9 mouse cellular contexts compared by ENCODE assay signal in genomic region chr11:115354183-115354582, GRCm38 (mm10). TPM values are rescaled to one million over a fixed set of nuclear protein-coding genes. Genes with fewer than 3 reads are reported as not detected.
A peak's percentile ranks its signal among the peaks of the same experiment; 100 is the strongest.
DNase-seq lines count a peak whose midpoint lies in the region; ATAC-seq and TF ChIP-seq lines count a peak whose summit lies in the region.
"Had no signal": no experiment of that assay in that cellular context is flagged by ENCODE, and none has a peak within 500 bp of the region (broad histone marks: within the 10 kb centered on the region; RNA-seq: fewer than 3 reads in every experiment).

No protein-coding gene starts in this region.

- DNase-seq in 416B (ENCODE audit: low read depth), result peak; percentile 81
- peak; percentile 79 for DNase-seq in G1E (ENCODE audit: low spot score)
- peak; percentile 75 to 86 for DNase-seq in cerebellum, adult 18-20 months
- peak; percentile 88 for DNase-seq in forebrain, postnatal 0 days
- peak; percentile 64 for DNase-seq in hindlimb bud, embryonic 11.5 days (ENCODE audit: extremely low spot score, low read depth, low spot score)
- DNase-seq in liver, embryonic 11.5 days (ENCODE audit: low spot score), result peak; percentile 77
- DNase-seq in neural tube, embryonic 11.5 days (ENCODE audit: low spot score), result peak; percentile 84
- DNase-seq in thymus, postnatal 0 days (ENCODE audit: low spot score), result peak; percentile 80

- no peak overlapping the region for H3K4me3 ChIP-seq in G1E (ENCODE audit: low read depth, low read length)
- H3K4me3 ChIP-seq in forebrain, postnatal 0 days (ENCODE audit: low read depth, low read length), result no peak overlapping the region
- no peak overlapping the region for H3K4me3 ChIP-seq in liver, embryonic 11.5 days (ENCODE audit: low read depth, low read length)
- H3K4me3 ChIP-seq in neural tube, embryonic 11.5 days (ENCODE audit: low read depth, low read length), result no peak overlapping the region

- H3K27me3 ChIP-seq in G1E (ENCODE audit: insufficient read depth, low read length), result peaks cover 67% of the 10 kb centered on the region
- no peaks in the 10 kb centered on the region for H3K27me3 ChIP-seq in forebrain, postnatal 0 days (ENCODE audit: insufficient read depth, low read length)
- H3K27me3 ChIP-seq in liver, embryonic 11.5 days (replicated peaks; ENCODE audit: control insufficient read depth, insufficient read depth, low read length), result peaks cover 25% of the 10 kb centered on the region
- 0 out of 2 replicates have a peak, but pooled peaks cover 2% of the 10 kb centered on the region for H3K27me3 ChIP-seq in neural tube, embryonic 11.5 days (ENCODE audit: control insufficient read depth, insufficient read depth, low read length)

- no peak overlapping the region for H3K9ac ChIP-seq in forebrain, postnatal 0 days
- no peak overlapping the region for H3K9ac ChIP-seq in liver, embryonic 11.5 days (ENCODE audit: low read depth, low read length)
- H3K9ac ChIP-seq in neural tube, embryonic 11.5 days (ENCODE audit: low read length), result no peak overlapping the region

- ATAC-seq in G1E (ENCODE audit: extremely low read depth, insufficient number of reproducible peaks, low FRiP score, poor library complexity, severe bottlenecking), result peak; percentile 67
- peak; percentile 62; the same call in 1 of the 2 replicates for ATAC-seq in forebrain, postnatal 0 days
- ATAC-seq in liver, embryonic 11.5 days (replicated peaks; ENCODE audit: low FRiP score), result no peak
- ATAC-seq in neural tube, embryonic 11.5 days (ENCODE audit: insufficient read depth, low FRiP score, low TSS enrichment), result no peak

- H3K4me1 ChIP-seq in G1E (ENCODE audit: insufficient read depth, low read depth, low read length), result peaks cover 16% of the 10 kb centered on the region
- no peaks in the 10 kb centered on the region for H3K4me1 ChIP-seq in forebrain, postnatal 0 days (ENCODE audit: insufficient read depth)
- peaks cover 4% of the 10 kb centered on the region for H3K4me1 ChIP-seq in liver, embryonic 11.5 days (replicated peaks; ENCODE audit: control insufficient read depth, insufficient read depth, low read length)
- H3K4me1 ChIP-seq in neural tube, embryonic 11.5 days (ENCODE audit: control insufficient read depth, insufficient read depth, low read length), result no peaks in the 10 kb centered on the region; the same call in 1 of the 2 replicates

- WGBS in forebrain, postnatal 0 days, result 13% methylated on average over 8 of the region's 8 CpGs
- WGBS in liver, embryonic 11.5 days, result 7% methylated on average over 8 of the region's 8 CpGs
- 6% methylated on average over 8 of the region's 8 CpGs for WGBS in neural tube, embryonic 11.5 days

- no peaks in the 10 kb centered on the region for H3K36me3 ChIP-seq in G1E (replicated peaks)
- peaks cover 54% of the 10 kb centered on the region for H3K36me3 ChIP-seq in forebrain, postnatal 0 days (ENCODE audit: insufficient read depth)
- H3K36me3 ChIP-seq in liver, embryonic 11.5 days (ENCODE audit: control insufficient read depth, insufficient read depth, low read length), result no peaks in the 10 kb centered on the region
- no peaks in the 10 kb centered on the region for H3K36me3 ChIP-seq in neural tube, embryonic 11.5 days (ENCODE audit: control insufficient read depth, insufficient read depth, low read length)

- H3K27ac ChIP-seq in forebrain, postnatal 0 days (ENCODE audit: low read depth, low read length), result no peak overlapping the region
- no peak overlapping the region for H3K27ac ChIP-seq in liver, embryonic 11.5 days (ENCODE audit: low read depth, low read length)
- H3K27ac ChIP-seq in neural tube, embryonic 11.5 days (ENCODE audit: low read depth, low read length), result no peak overlapping the region

- no peaks in the 10 kb centered on the region for H3K9me3 ChIP-seq in G1E (replicated peaks)
- no peaks in the 10 kb centered on the region for H3K9me3 ChIP-seq in forebrain, postnatal 0 days (ENCODE audit: low read length)
- no peaks in the 10 kb centered on the region for H3K9me3 ChIP-seq in liver, embryonic 11.5 days (ENCODE audit: control insufficient read depth, low read length)
- no peaks in the 10 kb centered on the region for H3K9me3 ChIP-seq in neural tube, embryonic 11.5 days (ENCODE audit: control insufficient read depth, low read length)

- peak; percentile 87 for TF ChIP-seq CTCF in G1E (IDR thresholded peaks at IDR 0.05; ENCODE audit: low read depth, low read length)
- TF ChIP-seq CTCF in forebrain, postnatal 0 days (IDR thresholded peaks at IDR 0.05; ENCODE audit: low read depth), result peak; percentile 98

- H3K4me2 ChIP-seq in forebrain, postnatal 0 days (ENCODE audit: low read depth), result no peak overlapping the region
- H3K4me2 ChIP-seq in liver, embryonic 11.5 days, result no peak overlapping the region
- no peak overlapping the region for H3K4me2 ChIP-seq in neural tube, embryonic 11.5 days (ENCODE audit: low read depth)

RNA-seq across cellular contexts. Expression of gene Hid1, which starts 13.4 kb away (rescaled TPM):
- total RNA-seq in G1E (2014; fragmentation: Nextera tagmentation) (not detected in 2 replicates), G1E (2017) (not detected in 2 replicates)
- 0.01 TPM in 1 of 2 replicates, not detected in the other for polyA plus RNA-seq in G1E (2012)
- 52.4 and 54.5 TPM in 2 replicates for total RNA-seq in forebrain, postnatal 0 days (2014; rRNA removed)
- 42.8 and 46.6 TPM in 2 replicates for polyA plus RNA-seq in forebrain, postnatal 0 days (2015; fragmentation: Nextera tagmentation; extraction: Ambion mirVana)
- polyA plus RNA-seq in liver, embryonic 11.5 days (2014; fragmentation: Nextera tagmentation; extraction: Ambion mirVana), result 2.2 and 3.4 TPM in 2 replicates
- polyA plus RNA-seq in neural tube, embryonic 11.5 days (2014; fragmentation: Nextera tagmentation; extraction: Ambion mirVana), result 13.1 and 16.1 TPM in 2 replicates
- polyA plus RNA-seq in thymus, postnatal 0 days (2015; fragmentation: Nextera tagmentation; extraction: Ambion mirVana), result 23.2 and 27.1 TPM in 2 replicates

RNA-seq across cellular contexts. Expression of gene Otop3, which starts 19.7 kb away (rescaled TPM):
- not detected in 2 replicates for total RNA-seq in G1E (2014; fragmentation: Nextera tagmentation)
- not detected in 2 replicates for total RNA-seq in G1E (2017)
- not detected in 2 replicates for polyA plus RNA-seq in G1E (2012)
- total RNA-seq in forebrain, postnatal 0 days (2014; rRNA removed), result 0.31 and 0.48 TPM in 2 replicates
- polyA plus RNA-seq in forebrain, postnatal 0 days (2015; fragmentation: Nextera tagmentation; extraction: Ambion mirVana), result 0.47 and 0.98 TPM in 2 replicates
- polyA plus RNA-seq in liver, embryonic 11.5 days (2014; fragmentation: Nextera tagmentation; extraction: Ambion mirVana), result not detected in 2 replicates
- polyA plus RNA-seq in neural tube, embryonic 11.5 days (2014; fragmentation: Nextera tagmentation; extraction: Ambion mirVana), result 0.35 and 0.37 TPM in 2 replicates
- polyA plus RNA-seq in thymus, postnatal 0 days (2015; fragmentation: Nextera tagmentation; extraction: Ambion mirVana), result not detected in 2 replicates
- polyA plus RNA-seq: gonadal fat pad, adult 2 months had no signal

RNA-seq across cellular contexts. Expression of gene Cdr2l, which starts 27.5 kb away (rescaled TPM):
- not detected in 2 replicates for total RNA-seq in G1E (2014; fragmentation: Nextera tagmentation)
- 0.05 and 0.06 TPM in 2 replicates for total RNA-seq in G1E (2017)
- not detected in 2 replicates for polyA plus RNA-seq in G1E (2012)
- total RNA-seq in forebrain, postnatal 0 days (2014; rRNA removed), result 43.0 and 45.8 TPM in 2 replicates
- 14.4 and 16.9 TPM in 2 replicates for polyA plus RNA-seq in forebrain, postnatal 0 days (2015; fragmentation: Nextera tagmentation; extraction: Ambion mirVana)
- 6.2 and 6.9 TPM in 2 replicates for polyA plus RNA-seq in liver, embryonic 11.5 days (2014; fragmentation: Nextera tagmentation; extraction: Ambion mirVana)
- polyA plus RNA-seq in neural tube, embryonic 11.5 days (2014; fragmentation: Nextera tagmentation; extraction: Ambion mirVana), result 18.1 and 18.5 TPM in 2 replicates
- polyA plus RNA-seq in thymus, postnatal 0 days (2015; fragmentation: Nextera tagmentation; extraction: Ambion mirVana), result 5.3 and 5.4 TPM in 2 replicates

RNA-seq across cellular contexts. Expression of gene Ush1g, which starts 32.3 kb away (rescaled TPM):
- not detected in 2 replicates for total RNA-seq in G1E (2014; fragmentation: Nextera tagmentation)
- total RNA-seq in G1E (2017), result 0.05 and 0.06 TPM in 2 replicates
- polyA plus RNA-seq in G1E (2012), result not detected in 2 replicates
- total RNA-seq in forebrain, postnatal 0 days (2014; rRNA removed), result 0.23 and 0.33 TPM in 2 replicates
- polyA plus RNA-seq in forebrain, postnatal 0 days (2015; fragmentation: Nextera tagmentation; extraction: Ambion mirVana), result 0.06 and 0.09 TPM in 2 replicates
- polyA plus RNA-seq in liver, embryonic 11.5 days (2014; fragmentation: Nextera tagmentation; extraction: Ambion mirVana), result 0.52 and 0.64 TPM in 2 replicates
- polyA plus RNA-seq in neural tube, embryonic 11.5 days (2014; fragmentation: Nextera tagmentation; extraction: Ambion mirVana), result 0.12 TPM in 1 of 2 replicates, not detected in the other
- polyA plus RNA-seq in thymus, postnatal 0 days (2015; fragmentation: Nextera tagmentation; extraction: Ambion mirVana), result not detected in 2 replicates
- polyA plus RNA-seq: gonadal fat pad, adult 2 months had no signal

RNA-seq across cellular contexts. Expression of gene Otop2, which starts 47.2 kb away (rescaled TPM):
- total RNA-seq in G1E (2014; fragmentation: Nextera tagmentation), result not detected in 2 replicates
- not detected in 2 replicates for total RNA-seq in G1E (2017)
- polyA plus RNA-seq in G1E (2012), result not detected in 2 replicates
- 0.15 TPM in 1 of 2 replicates, not detected in the other for total RNA-seq in forebrain, postnatal 0 days (2014; rRNA removed)
- polyA plus RNA-seq in forebrain, postnatal 0 days (2015; fragmentation: Nextera tagmentation; extraction: Ambion mirVana), result 0.10 and 0.13 TPM in 2 replicates
- polyA plus RNA-seq in liver, embryonic 11.5 days (2014; fragmentation: Nextera tagmentation; extraction: Ambion mirVana), result not detected in 2 replicates
- polyA plus RNA-seq in neural tube, embryonic 11.5 days (2014; fragmentation: Nextera tagmentation; extraction: Ambion mirVana), result not detected in 2 replicates
- polyA plus RNA-seq in thymus, postnatal 0 days (2015; fragmentation: Nextera tagmentation; extraction: Ambion mirVana), result not detected in 2 replicates
- polyA plus RNA-seq: gonadal fat pad, adult 2 months had no signal

Comparison
In these comparisons a context has a peak if more than half of its experiments do, and no peak if none do; other contexts are left out.
1. ATAC-seq: peak in G1E (single experiment) and forebrain, postnatal 0 days (single experiment); none in liver, embryonic 11.5 days (single experiment) and neural tube, embryonic 11.5 days (single experiment).
2. Peak in every context shown above with its lines, with median percentiles within 50 percentile points of each other: DNase-seq.